Mouse (Mus musculus) lung, postnatal 0 days (tissue): ENCODE results near the gene Itgad.

Source experiments
- CTCF ChIP-seq: IDR thresholded peaks from 2 replicates; pipeline ENCODE4 v1.5.1; 2016; ENCODE audit warnings: antibody characterized with exemption, mild to moderate bottlenecking
- EP300 ChIP-seq: IDR thresholded peaks from 2 replicates; pipeline ENCODE4 v1.6.1; 2016; ENCODE audit warnings: antibody characterized with exemption, mild to moderate bottlenecking, control low read depth

GRCm38 (mm10) chr7:128265411-128265810 is 111.2 kb downstream of the Itgad start, which contains the start of gene Slc5a2:
- no peak for TF ChIP-seq CTCF
- no peak for TF ChIP-seq EP300
